Mouse (Mus musculus) adrenal gland, postnatal 14 days (tissue): ENCODE measurements around the gene Rap1gap2. TPM values are rescaled to one million over a fixed set of nuclear protein-coding genes. Genes with fewer than 3 reads are reported as not detected.

ENCODE experiments used
- DNase-seq: peaks from one replicate; pipeline ENCODE4 v3.0.0; 2021; ENCODE audit warnings: mixed read lengths
- total RNA-seq: library from RNA; stranded (reverse); gene quantifications from 2 replicates; pipeline ENCODE4 v1.2.3, GENCODE M21; 2021

Gene Rap1gap2
- total RNA-seq, 1 experiment from 2014 or later = 12.8 TPM

DNA sequence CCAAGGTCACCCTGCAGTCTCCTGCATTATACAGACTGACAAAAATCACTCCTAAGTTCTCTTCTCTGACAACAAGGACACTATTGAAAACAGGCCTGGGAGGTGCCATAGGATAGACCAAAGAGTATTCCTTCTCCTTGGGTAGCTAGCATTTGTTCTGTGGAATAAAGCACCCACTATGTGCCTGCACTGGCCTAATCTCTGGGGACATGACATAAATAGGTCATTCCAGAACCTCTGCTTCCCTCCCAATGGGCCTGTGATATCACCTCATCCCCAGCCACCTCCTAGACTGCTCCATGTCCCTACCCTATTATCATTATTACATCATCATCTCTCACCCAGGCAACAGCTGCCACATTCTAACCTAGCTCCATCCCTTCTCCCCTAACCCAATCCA lies 108.7 kb downstream of the Rap1gap2 start:
- DNase-seq = no peak

DNA sequence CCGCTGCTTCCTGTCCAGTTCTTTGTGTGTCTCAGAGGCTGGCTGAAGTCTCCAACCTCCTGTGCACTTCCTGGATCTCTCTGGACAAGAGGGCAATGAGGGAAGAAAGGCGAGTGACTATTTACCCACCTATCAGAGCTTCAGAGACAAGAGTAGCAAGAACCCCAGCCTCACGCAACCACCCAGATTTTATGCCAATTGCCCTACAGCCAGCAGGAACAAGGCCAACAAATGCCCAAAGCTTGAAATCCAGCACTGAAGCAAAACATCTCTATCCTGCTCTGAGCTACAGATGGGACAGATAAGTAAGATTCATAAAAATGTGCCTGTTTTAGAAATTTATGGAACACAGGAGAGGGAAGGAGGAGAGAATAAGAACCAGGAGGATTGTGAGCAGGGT lies 109.7 kb downstream of the Rap1gap2 start:
- peak; percentile 38 for DNase-seq

DNA sequence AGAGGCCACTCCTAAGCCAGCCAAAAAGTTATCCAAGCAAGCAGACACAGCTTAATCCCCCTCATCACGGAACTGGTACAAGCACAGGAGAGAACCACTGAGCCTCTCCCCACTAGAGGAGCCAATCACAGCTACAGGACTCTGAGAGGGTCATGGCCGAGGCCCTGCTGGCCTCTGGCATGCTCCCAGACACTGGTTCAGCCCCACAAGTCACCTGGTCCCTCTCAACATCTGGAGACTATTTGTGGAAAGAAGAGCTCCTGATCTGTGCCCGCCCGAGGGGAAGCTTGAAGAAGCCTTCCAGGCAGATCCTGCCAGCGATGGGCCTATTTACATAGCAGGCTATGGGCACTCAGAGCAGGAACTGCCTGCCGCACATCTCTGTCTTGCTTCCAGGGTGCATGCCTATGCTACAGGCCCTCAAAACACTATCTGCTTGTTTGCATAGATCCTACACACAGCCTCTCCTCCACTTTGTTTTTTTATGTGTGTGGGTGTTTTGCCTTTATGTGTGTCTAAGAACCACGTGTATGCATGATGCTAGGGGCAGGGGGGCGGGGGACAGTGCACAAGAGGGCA lies 111.1 kb downstream of the Rap1gap2 start:
- no peak for DNase-seq

DNA sequence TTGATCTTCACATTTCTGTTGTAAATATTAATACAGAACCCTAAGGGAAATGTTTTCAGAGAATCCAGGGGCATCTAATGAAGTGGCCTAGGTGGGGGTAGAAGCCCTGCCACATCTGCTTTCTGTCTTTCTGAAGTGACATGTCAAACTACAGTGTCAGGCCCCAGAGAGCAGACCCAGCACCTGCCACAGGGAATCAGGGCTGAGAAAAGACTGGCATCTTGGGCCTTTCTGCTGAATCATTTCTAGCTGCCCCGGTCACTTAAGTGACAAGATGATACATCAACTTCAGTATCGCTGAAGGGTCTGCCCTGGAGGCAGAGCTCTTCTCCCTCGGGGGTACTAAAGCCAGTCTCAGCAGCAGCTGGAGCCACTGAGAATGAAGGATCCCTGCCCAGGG lies 111.7 kb downstream of the Rap1gap2 start:
- DNase-seq = no peak

DNA sequence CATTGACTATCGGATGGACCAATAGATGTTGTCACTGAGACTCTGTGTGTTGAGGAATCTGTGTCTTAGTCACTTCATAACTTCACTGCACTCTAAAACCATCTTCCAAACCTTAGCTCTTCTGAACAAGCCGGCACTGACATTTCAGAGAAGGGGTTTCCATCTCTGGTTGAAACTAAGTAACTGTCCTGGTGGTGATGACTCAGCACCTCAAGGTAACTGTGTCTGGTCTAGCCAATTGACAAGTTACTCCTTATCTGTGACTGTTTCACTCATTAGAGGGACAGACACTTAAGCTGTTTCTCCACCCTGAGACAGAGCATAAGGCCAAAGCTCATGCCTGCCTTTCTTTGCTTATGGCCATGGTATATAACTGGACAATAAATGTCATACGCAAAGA lies 114.1 kb downstream of the Rap1gap2 start:
- DNase-seq = no peak

DNA sequence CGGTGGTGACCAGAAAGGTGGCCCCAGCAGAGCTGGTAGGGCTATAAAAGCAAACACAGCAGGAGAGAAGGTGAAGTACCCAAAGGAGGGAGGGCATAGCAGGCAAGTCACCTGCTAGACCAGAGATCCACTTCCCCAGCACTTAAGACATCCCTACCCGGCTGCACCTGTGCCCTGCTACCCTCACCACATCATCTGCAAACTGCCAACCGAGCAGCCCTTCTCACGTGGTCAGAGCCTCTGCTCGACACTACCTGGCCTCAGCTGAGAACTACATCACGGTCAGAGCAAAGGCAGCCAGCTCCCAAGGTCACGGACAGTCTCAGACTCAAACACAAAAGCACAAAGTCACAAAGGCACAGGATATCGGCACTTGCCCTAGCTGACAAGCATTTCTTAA lies 116.8 kb downstream of the Rap1gap2 start:
- DNase-seq = no peak

DNA sequence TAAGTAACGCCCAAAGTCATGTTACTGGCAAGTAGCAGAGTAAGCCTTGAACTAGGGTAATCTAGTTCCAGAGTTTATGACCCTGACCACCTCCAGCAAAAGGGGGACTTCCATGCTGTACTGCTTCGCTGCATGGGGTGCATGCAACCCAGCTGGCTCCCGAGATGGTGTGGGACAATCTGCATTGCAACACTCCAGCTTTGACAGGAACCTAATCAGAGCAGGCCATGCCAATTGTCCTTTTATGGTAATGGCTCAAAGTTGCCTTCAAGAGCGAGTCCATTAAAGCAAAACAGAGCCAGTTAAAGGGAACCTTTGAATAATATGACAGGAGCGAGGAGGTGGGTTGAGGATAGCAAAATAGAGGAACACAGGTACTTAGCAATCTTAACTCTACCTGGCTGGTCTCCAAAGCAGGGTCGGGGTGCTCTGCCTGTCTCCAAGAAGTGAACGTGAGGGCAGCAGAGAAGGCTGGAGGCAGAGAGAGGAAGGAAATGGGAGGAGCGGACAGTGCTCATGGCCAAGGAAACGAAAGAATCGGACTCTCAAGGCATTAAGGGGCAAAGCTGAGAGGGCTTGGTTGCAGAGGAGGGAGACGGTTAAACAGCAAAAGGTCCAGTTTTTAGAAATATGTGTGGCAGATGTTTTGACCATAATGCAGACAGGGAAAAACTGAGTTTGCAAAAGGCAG lies 117.4 kb downstream of the Rap1gap2 start:
- DNase-seq = peak; percentile 20

DNA sequence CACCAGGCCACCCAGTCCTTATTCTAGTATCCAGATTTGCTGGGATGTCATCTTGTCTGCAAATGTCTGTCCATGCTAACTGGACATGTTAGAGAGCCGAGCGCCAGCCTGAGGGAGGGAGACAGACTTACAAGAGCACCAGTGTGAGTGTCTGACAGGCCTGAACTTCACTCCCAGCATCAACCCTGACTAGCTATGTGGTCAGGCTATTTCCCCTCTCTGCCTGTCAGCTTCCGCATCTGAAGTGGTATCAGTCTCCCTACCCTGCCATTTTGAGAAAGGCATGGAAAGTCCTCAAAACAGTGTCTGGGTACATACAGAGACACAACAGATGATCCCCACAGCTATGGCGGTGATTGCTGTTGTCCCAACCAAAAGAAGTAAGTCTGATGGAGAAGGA lies 119.6 kb downstream of the Rap1gap2 start:
- no peak for DNase-seq

DNA sequence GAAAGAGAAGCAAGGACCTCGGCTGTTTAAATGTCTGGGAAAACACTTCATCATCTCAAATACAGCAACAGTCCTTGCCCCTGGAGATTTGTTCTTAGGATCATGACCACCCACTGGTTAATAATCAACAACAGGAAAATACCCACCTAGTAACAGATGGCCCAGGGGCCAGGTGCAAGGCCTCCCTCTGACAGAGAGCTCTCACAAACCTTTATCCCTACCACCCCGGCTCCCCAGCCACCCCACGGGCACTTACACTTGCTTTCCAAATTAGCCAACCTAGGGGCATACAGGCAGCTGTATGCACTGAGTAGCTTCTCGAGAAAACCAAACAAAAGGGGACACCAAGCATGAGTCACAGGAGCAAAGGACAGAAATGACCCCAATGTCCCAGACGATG lies 121.5 kb downstream of the Rap1gap2 start:
- no peak for DNase-seq

DNA sequence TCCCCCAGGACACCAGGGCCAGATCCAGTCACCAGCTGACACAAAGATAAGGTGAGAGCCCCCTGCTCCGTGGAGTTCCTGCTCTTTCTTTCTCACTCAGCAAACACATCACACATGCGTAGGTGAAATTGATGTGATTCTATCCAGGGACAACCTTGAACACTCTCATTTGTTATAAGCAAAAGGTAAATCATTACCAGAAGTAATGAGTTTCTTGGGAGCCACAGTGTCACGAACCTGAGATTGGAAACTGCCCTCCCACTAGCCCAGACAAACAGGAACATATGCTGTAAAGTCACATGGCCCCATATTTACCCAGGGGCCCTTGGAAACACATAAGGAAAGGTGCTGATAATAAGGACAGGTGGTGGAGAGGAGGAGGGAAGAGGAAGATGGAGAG lies 122.8 kb downstream of the Rap1gap2 start:
- no peak for DNase-seq

DNA sequence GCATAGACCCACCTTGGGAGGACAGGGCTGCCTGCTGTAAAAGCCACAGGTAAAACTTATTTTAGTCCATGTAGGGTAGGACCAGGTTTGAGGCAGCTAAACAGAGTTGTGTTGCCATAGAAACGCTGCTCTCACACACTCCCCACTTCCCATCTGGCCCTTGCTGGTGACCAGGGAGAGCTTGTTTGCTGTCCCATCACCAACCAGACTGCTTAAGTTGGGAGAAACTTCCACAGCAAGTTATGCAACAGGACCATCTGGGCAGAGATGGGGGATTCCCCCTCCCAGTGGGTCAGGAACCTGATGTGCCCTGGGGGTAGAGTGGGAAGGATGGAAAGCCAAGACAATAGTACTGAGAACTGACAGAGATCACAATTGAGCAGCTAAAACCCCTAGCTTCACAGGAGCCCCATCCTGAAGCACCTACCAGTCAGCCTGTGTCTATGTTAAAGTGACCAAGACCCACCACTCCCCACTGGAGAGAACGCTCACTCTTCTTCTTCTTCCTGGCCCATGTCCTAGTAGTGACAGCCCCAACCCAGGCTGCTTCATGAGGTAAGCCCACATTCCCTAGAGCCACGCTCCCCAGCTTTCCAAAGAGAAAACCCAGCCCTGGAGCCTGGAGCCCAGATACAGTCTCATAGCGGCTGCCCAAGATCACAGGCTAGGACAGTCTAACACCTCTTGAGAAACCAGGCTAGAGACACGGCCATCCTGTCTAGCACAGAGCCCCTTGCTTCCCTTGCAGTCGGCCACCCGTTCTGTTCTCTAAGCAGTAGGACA lies 125.1 kb downstream of the Rap1gap2 start:
- no peak for DNase-seq

DNA sequence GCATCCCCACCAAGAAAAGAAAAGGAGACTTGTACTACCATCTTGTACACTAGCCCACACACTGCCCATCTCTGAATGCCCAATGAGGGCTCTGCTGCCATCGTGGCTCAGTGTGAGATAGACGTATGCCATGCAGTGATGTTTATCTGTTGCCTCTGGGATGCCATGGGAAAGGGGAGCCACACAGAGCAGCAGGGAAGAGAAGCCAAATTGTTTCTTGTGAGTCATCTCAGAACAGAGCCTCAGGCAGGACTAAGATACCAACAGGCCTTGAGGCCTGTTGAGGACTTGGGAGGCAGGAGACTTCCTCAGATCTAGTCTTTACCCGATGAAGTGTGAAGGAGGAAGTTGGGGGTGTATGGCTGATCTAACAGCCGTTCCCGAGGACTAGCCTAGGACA lies 126.8 kb downstream of the Rap1gap2 start:
- DNase-seq = no peak

DNA sequence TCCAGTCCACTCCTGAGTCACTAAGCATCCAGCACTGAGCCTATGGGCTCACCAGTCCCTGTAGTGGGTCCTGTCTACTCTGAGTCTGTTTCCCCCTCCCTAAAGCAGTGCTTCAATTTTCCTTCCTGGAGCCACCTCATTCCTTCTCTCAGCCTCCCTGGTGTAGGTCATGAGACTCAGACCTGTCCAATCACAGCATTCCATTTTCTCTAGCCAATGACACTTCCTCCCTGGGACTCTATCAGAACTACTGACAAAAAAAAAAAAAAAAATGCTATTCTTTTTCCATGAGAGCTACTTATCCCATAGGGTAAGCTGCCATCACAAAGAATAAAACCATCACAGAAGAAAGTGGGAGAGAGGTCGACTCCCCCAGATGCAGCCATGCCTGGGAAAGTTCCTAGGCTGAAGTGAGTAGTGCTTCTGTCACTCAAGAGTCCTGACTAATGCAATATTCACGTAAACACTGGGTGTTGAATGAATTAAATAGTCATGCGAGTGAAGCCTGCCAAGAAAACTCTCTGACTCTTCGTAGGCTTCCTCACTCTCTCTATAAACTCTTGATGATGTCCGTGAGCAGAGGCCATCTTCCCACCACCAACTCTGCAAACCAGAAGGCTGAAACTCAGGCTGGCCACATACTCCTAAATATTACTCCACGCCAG lies 127.4 kb downstream of the Rap1gap2 start:
- DNase-seq = no peak

DNA sequence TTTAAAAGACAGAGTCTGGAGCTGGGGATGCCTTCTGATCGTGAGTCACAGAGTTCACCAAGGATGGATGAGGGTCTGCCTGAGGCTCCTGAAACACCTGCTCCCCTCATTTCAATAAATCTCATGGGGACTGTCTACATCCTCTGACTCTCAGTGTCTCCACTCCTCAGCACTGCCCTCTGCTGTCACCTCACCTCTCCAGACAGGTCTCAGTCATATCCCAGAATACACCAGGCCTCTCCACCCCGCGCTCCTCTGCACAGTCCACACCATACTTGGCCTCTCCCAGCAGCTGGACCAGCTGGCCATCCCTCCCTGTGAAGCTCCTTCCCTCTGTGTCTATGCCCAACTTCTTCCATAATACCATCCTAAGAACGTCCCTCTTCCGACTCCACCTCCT lies 128.9 kb downstream of the Rap1gap2 start:
- DNase-seq = no peak

DNA sequence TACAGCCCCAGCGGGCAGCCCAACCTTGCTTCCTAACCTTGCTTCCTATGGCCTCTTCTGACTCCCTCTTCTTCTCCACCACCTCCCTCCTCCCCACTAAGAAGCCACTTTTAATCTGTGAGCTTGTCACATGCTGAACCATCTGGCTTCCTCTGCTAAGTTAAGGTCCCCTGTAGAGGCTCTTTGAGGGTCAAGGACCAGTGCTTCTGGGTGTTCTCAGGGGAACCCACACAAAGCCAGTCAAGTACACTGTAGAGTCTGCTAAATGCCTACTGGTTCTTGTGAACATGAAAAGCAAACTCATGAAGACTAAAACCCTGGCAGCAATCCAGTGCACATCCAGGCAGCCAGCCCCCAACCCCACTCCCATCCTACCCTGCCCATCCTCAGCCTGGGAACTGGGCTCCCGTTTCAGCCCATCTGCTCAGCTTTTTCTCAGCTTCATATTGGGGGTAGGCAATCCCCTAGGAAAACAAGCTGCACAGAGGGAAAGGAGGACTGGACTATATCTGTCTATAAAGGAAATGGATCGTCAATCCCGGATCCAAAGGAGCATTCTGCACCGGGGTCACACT lies 130.9 kb downstream of the Rap1gap2 start:
- DNase-seq = no peak

DNA sequence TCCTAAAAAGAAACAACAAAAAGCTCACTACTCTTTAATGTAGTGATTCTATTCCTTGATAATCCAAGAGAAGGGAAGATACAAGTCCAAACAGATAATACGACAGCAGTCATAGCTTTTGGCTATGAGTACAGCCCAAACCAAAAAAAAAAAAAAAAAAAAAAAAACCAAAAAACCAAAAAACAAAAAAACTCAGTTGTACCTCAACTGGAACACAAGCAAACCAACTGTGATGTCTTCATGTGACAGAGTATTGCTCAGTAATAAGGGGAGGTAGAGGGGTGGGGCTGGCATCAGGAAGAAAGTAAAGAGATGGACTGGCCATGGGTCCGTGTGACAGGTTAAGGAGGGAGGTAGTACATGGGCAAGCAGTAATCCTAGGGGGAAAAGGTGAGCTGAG lies 131.8 kb downstream of the Rap1gap2 start:
- DNase-seq = no peak

DNA sequence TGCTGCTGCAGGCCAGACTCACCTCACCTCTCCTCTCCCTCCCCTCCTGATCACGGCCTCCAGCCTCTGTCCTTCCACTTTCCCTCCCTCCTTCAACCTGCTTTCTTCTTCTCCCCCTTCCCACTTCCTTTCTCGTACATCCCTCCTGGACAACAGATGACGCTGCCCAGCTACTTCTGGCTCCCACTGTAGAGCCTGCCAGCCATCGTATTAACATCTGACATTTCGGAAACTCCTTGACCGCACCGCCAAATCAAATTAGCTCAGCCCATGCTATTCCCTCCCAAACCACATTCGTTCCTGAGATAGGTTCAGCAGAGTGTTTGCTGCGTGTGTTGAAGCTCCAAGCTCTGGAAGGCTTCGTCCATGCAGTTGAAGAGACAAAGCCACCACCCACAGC lies 138.0 kb downstream of the Rap1gap2 start:
- no peak for DNase-seq

DNA sequence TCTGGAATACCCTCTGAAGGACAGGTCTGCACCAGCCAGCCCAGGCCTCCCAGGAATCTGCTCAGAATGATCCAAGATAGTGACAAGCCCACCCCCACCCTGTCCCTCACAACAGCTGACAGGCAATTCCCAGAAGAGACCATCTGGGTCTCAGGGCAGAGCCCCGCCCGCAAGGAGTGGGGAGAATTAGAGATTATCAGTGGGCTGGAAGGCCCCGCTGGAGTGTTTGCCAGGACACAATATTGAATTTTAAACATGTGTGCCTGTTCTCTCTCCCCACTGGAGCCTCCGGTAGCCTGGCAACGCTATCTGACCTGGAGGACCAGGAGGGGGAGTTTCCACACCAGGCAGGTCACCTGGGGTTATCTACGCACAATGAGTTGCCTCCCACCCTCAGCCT lies 142.5 kb downstream of the Rap1gap2 start:
- DNase-seq = peak; percentile 46

DNA sequence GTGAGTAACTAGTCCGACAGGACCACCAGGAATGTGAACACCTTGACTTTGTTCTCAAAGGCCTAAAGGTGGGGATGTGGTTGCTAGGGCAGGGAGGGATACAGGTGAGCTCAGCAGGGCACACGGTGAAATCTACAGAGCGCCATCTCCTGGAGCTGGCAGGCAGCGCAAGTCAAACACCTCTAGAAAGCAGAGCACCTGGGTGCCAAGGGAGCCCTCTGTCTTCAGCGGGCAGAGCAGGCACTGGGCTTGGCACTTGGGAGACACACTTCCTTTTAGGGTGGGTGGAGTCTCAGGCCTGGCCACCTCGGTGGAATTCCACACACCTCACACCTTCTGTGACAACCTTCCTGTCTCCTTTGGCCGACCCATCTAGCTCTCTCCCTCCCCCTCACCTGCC lies 145.0 kb downstream of the Rap1gap2 start:
- peak; percentile 40 for DNase-seq

DNA sequence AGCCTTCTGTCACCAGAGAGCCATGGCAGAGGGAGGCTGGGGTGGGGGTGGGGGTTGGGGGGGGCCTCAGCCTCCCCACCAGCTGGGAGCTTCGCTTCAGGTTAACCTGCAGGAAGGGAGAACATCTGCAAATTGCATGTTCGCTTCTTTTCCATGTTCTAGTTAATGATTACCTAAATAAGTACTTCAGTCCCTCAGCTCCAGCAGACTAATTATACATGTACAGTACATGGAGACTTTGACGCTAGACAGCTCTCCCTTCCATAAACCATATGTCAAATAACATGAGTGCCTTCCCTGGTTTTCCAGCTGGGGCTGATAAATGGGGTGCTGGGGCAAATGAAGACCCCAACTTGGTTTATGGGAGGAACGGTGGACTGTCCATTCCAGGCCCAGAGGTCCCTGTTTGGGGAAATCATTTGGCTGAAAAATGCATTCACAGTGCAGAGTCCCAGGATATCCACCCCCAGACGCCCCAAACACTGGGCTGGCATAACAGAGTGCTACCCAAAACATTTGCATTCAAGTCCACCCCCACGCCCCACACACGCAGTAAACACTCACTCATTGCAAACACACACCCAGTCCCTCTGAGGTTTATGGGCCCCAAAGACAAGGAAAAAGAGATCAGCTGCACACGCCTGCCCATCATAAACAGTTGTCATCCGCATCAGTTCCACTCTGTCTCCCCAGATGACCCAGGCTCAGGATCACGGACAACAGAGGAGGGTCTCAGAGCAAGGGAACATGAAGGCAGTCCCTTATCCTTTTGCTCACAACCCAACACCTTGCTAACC lies 146.3 kb downstream of the Rap1gap2 start:
- no peak for DNase-seq

DNA sequence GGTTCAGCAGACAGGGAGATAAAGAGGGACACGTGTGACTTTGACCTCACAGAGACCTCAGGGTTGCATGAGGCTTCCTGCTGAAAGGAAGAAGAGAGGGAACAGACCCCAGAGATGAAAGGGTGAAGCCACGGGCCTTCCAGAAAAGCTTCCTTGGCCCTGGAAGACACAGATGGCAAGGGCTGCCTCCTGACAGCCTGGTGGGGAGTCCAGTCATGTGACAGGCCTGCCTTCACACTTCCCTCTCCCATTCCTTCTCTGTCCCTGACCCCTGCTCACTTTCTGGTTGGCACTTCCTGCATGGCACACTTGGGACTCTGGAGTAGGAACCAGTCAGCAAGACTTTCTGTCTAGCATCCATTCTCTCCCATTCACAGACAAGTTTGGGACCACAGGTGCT lies 148.1 kb downstream of the Rap1gap2 start:
- no peak for DNase-seq

DNA sequence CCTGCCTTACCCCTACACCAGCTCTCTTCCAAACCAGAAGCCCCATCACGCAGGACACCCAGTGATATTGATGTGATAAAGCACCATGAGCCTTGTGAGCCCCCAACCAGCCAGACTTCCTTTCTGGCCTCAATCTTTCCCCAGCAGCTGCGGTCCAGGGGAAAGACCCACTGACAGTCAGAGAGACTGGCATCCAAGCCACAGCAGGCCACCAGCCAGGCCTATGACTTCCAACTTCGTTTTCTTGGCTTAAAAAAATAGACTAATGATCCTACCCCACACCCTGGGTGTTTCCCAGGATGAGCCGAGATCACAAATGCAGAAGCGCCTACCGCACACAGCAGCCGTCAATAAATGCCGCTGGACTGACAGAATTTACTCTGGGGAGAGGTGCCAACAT lies 151.1 kb downstream of the Rap1gap2 start:
- no peak for DNase-seq
